In genomic region chr4:129884041-129884930, GRCm38 (mm10) we compare ENCODE assay signal across 10 mouse cellular contexts. TPM values are rescaled to one million over a fixed set of nuclear protein-coding genes. Genes with fewer than 3 reads are reported as not detected.
DNase-seq lines count a peak whose midpoint lies in the region; ATAC-seq and TF ChIP-seq lines count a peak whose summit lies in the region.
"Had no signal": no experiment of that assay in that cellular context is flagged by ENCODE, and none has a peak within 500 bp of the region (broad histone marks: within the 10 kb centered on the region; RNA-seq: fewer than 3 reads in every experiment).

No protein-coding gene starts in this region.

- no peaks in the 10 kb centered on the region for H3K36me3 ChIP-seq in lung, postnatal 0 days (ENCODE audit: insufficient read depth, low read length)
- no peaks in the 10 kb centered on the region for H3K36me3 ChIP-seq in midbrain, embryonic 11.5 days (ENCODE audit: control insufficient read depth, insufficient read depth, low read length)
- H3K36me3 ChIP-seq: heart, embryonic 15.5 days had no signal

- no peak for ATAC-seq in lung, postnatal 0 days
- peak; percentile 70; the same call in 1 of the 2 replicates for ATAC-seq in midbrain, embryonic 11.5 days (ENCODE audit: low FRiP score)

- no peaks in the 10 kb centered on the region for H3K4me1 ChIP-seq in lung, postnatal 0 days (ENCODE audit: insufficient read depth, low read depth, low read length)
- H3K4me1 ChIP-seq in midbrain, embryonic 11.5 days (ENCODE audit: control insufficient read depth, insufficient read depth, low read length) = peaks cover 11% of the 10 kb centered on the region; the same call in 1 of the 2 replicates

- TF ChIP-seq CTCF in lung, postnatal 0 days (IDR thresholded peaks at IDR 0.05) = no peak

- H3K27ac ChIP-seq in lung, postnatal 0 days (ENCODE audit: low read length) = no peak overlapping the region
- peak overlapping the region; percentile 75; the same call in 1 of the 2 replicates for H3K27ac ChIP-seq in midbrain, embryonic 11.5 days (ENCODE audit: low read depth, low read length)

- TF ChIP-seq EP300 in lung, postnatal 0 days (IDR thresholded peaks at IDR 0.05) = no peak

- H3K4me2 ChIP-seq in lung, postnatal 0 days (replicated peaks; ENCODE audit: low read depth, low read length) = no peak overlapping the region
- H3K4me2 ChIP-seq in midbrain, embryonic 11.5 days = no peak overlapping the region; the same call in 1 of the 2 replicates
- H3K4me2 ChIP-seq: heart, embryonic 15.5 days had no signal

- 64% methylated on average over 12 of the region's 12 CpGs for WGBS in lung, postnatal 0 days
- WGBS in midbrain, embryonic 11.5 days = 43% methylated on average over 12 of the region's 12 CpGs

- no peaks in the 10 kb centered on the region for H3K9me3 ChIP-seq in lung, postnatal 0 days (ENCODE audit: low read length)
- no peaks in the 10 kb centered on the region for H3K9me3 ChIP-seq in midbrain, embryonic 11.5 days (ENCODE audit: control insufficient read depth, low read length)
- H3K9me3 ChIP-seq: heart, embryonic 15.5 days had no signal

- H3K9ac ChIP-seq in lung, postnatal 0 days (replicated peaks; ENCODE audit: low read depth) = no peak overlapping the region
- H3K9ac ChIP-seq in midbrain, embryonic 11.5 days (ENCODE audit: low read length) = peak overlapping the region; percentile 51
- H3K9ac ChIP-seq: heart, embryonic 15.5 days had no signal

- no peak overlapping the region for H3K4me3 ChIP-seq in lung, postnatal 0 days (ENCODE audit: low read depth, low read length)
- no peak overlapping the region for H3K4me3 ChIP-seq in midbrain, embryonic 11.5 days (ENCODE audit: low read depth, low read length)
- H3K4me3 ChIP-seq: heart, embryonic 15.5 days had no signal

- DNase-seq in lung, adult 18-20 months = peak; percentile 40 to 41
- DNase-seq in lung, postnatal 0 days (ENCODE audit: low spot score) = no peak
- DNase-seq in brain, embryonic 18.5 days (ENCODE audit: low read depth, low spot score) = peak; percentile 43
- peak; percentile 33 for DNase-seq in induced T-regulatory cell, adult 2 months (ENCODE audit: low read depth)
- peak; percentile 90 for DNase-seq in midbrain, embryonic 11.5 days (ENCODE audit: low spot score, missing footprints)
- DNase-seq in kidney, postnatal 4 days = no peak
- DNase-seq in adrenal gland, postnatal 4 days (ENCODE audit: low spot score in 2 of 2) = no peak
- no peak for DNase-seq in adrenal gland, postnatal 25 days

- H3K27me3 ChIP-seq in lung, postnatal 0 days (replicated peaks; ENCODE audit: insufficient read depth, low read length) = no peaks in the 10 kb centered on the region
- no peaks in the 10 kb centered on the region for H3K27me3 ChIP-seq in midbrain, embryonic 11.5 days (ENCODE audit: control insufficient read depth, insufficient read depth, low read length)
- H3K27me3 ChIP-seq: heart, embryonic 15.5 days had no signal

RNA-seq across cellular contexts. Expression of gene Spocd1, which starts 44.8 kb away (rescaled TPM):
- not detected in 2 replicates for polyA plus RNA-seq in lung, postnatal 0 days (2015; fragmentation: Nextera tagmentation; extraction: Ambion mirVana)
- not detected in 2 replicates for polyA plus RNA-seq in midbrain, embryonic 11.5 days (2014; fragmentation: Nextera tagmentation; extraction: Ambion mirVana)
- total RNA-seq in adrenal gland, postnatal 4 days (2021) = under 1 TPM; 0.62 to 0.64 TPM
- 0.86 and 3.4 TPM in 2 replicates for total RNA-seq in adrenal gland, postnatal 25 days (2021)
- polyA plus RNA-seq: neural tube, embryonic 11.5 days had no signal

Comparison
In these comparisons a context has a peak if more than half of its experiments do, and no peak if none do; other contexts are left out.
1. DNase-seq: peak in lung, adult 18-20 months (2 of 2), brain, embryonic 18.5 days (single experiment), induced T-regulatory cell, adult 2 months (single experiment) and midbrain, embryonic 11.5 days (single experiment); none in lung, postnatal 0 days (single experiment), kidney, postnatal 4 days (0 of 2), adrenal gland, postnatal 4 days (0 of 2) and adrenal gland, postnatal 25 days (single experiment).